Mouse (Mus musculus): ENCODE data around the gene Stx2. TPM values are rescaled to one million over a fixed set of nuclear protein-coding genes. Genes with fewer than 3 reads are reported as not detected.

Stx2 gene
- polyA plus RNA-seq, 1 experiment from 2014 or later = 32.7 TPM

Other genes starting within 250 kb of the Stx2 start
- 1.9 and 2.2 TPM in 2 replicates for gene Rimbp2, start 55.1 kb downstream of the Stx2 start, polyA plus RNA-seq (2016; fragmentation: Nextera tagmentation; extraction: Ambion mirVana)
- 542 and 547 TPM in 2 replicates for gene Ran, start 11.5 kb upstream of the Stx2 start, polyA plus RNA-seq (2016; fragmentation: Nextera tagmentation; extraction: Ambion mirVana)
- gene Adgrd1, start 88.2 kb upstream of the Stx2 start, polyA plus RNA-seq (2016; fragmentation: Nextera tagmentation; extraction: Ambion mirVana) = 0.09 TPM in 2 replicates